Mouse (Mus musculus): Measurements from ENCODE around the gene Serp2. TPM values are rescaled to one million over a fixed set of nuclear protein-coding genes. Genes with fewer than 3 reads are reported as not detected.

Gene Serp2
- polyA plus RNA-seq, 1 experiment from 2014 or later: 4.3 TPM

DNA sequence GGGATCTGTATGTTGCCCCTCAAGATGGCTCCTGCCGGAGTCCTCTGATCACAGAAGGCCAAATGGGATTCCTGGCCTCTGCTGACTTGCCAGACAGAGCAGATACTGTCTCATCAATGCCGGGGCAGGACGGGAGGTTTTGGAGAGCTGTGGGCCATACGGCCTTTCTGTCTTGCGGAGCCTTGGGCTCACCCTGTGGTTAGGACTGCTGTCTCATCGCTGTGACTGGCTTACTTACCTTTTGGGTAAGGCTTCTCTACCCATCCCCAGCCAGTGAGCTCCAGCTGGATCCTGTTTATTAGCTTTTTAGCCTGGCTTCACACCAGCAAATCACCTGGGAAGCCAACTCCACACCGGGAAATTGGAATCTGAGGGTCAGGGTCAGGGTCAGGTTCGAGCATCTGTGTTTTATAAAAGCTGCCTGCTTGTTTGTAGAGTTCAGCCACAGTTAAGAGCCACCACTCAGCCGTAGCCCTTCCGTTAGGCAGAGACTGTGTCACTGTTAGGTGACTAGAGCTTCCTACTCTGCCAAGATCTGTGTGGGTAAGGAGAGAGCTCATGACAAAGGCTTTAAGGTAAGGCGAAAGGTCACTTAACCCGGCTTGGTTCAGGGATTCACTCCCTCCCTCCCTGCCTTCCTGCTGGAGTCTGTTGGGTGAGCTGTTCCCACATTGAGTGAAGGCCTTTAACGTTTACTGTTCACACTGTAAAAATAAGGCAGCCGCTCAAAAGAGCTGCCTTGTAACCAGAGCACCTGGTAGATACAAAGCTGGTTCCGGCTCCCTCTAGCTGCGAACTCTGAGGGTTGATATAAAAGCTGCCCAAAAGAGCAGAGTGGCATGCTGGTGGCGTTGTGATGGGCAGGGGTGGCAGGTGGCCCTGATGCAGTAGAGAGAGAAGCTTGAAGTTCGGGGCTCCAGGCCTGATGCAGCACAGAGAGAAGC, 68.3 kb downstream of the Serp2 start:
- H3K9ac ChIP-seq (ENCODE audit: low read depth, low read length): no peak overlapping the region
- ATAC-seq (replicated peaks; ENCODE audit: low FRiP score) (no peak), DNase-seq (ENCODE audit: low spot score) (no peak)
- no peak overlapping the region for H3K27ac ChIP-seq (ENCODE audit: low read depth, low read length)
- no peaks in the 10 kb centered on the region for H3K27me3 ChIP-seq (replicated peaks; ENCODE audit: control insufficient read depth, insufficient read depth, low read length)
- no peaks in the 10 kb centered on the region for H3K4me1 ChIP-seq (replicated peaks; ENCODE audit: control insufficient read depth, insufficient read depth, low read length)
- H3K4me2 ChIP-seq: no peak overlapping the region
- no peak overlapping the region for H3K4me3 ChIP-seq (ENCODE audit: low read depth, low read length)
- no peaks in the 10 kb centered on the region for H3K36me3 ChIP-seq (ENCODE audit: control insufficient read depth, insufficient read depth, low read length)
- H3K9me3 ChIP-seq (ENCODE audit: control insufficient read depth, low read length): no peaks in the 10 kb centered on the region
- 70% methylated on average over 18 of the region's 18 CpGs for WGBS

DNA sequence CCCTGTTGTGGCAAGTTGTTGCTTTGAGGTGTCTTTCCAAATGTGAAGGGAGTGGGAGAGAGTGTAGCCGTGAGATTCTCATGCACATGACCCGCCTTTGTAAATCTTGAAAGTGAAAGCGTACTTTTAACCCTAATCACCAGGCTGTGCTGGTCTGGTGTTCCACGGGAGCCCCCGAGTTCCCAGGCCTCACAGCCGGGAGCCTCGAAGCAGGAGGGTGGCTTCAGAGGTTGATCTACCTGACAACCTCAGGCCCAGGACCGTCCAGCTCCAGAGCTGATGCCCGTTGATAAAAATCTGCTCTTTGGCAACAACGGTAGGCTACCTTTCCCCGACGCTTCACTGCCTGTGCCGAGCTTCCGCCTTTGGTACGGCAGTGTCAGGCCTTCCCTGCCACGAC, 69.1 kb downstream of the Serp2 start:
- ATAC-seq (replicated peaks; ENCODE audit: low FRiP score): no peak
- H3K9me3 ChIP-seq (ENCODE audit: control insufficient read depth, low read length): no peaks in the 10 kb centered on the region

DNA sequence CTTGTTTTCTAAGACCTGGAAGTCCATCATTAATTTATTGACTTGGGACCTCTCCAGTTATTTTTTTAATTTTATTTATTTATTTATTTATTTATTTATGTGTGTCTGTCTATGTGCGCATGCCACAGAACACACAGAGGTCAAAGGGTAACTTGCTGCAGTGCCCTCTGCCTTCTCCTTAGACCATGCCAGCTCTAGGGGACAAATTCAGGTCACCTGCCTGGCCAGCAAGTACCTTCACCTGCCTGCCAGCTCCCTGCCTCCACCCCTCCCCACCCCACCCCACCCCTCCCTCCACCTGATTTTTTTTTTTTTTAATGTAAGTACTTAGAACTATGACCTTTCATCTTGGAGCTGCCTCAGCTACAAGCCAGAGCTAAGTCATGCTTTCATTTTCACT, 73.0 kb downstream of the Serp2 start:
- Histone ChIP-seq H3K9me3 (ENCODE audit: control insufficient read depth, low read length) (no peaks in the 10 kb centered on the region), H3K4me2 (no peak overlapping the region), H3K9ac (ENCODE audit: low read depth, low read length) (no peak overlapping the region), H3K27me3 (replicated peaks; ENCODE audit: control insufficient read depth, insufficient read depth, low read length) (no peaks in the 10 kb centered on the region), H3K27ac (ENCODE audit: low read depth, low read length) (no peak overlapping the region), H3K4me3 (ENCODE audit: low read depth, low read length) (no peak overlapping the region), H3K36me3 (ENCODE audit: control insufficient read depth, insufficient read depth, low read length) (no peaks in the 10 kb centered on the region), H3K4me1 (replicated peaks; ENCODE audit: control insufficient read depth, insufficient read depth, low read length) (no peaks in the 10 kb centered on the region)
- 100% methylated on average over 1 of the region's 1 CpGs for WGBS
- DNase-seq (ENCODE audit: low spot score): no peak
- ATAC-seq (replicated peaks; ENCODE audit: low FRiP score): no peak

More for the DNA sequence above, 69.1 kb downstream of the Serp2 start:
- H3K4me3 ChIP-seq (ENCODE audit: low read depth, low read length): no peak overlapping the region
- H3K4me1 ChIP-seq (replicated peaks; ENCODE audit: control insufficient read depth, insufficient read depth, low read length): no peaks in the 10 kb centered on the region
- H3K9ac ChIP-seq (ENCODE audit: low read depth, low read length): no peak overlapping the region
- 82% methylated on average over 16 of the region's 16 CpGs for WGBS
- no peak overlapping the region for H3K27ac ChIP-seq (ENCODE audit: low read depth, low read length)
- no peaks in the 10 kb centered on the region for H3K27me3 ChIP-seq (replicated peaks; ENCODE audit: control insufficient read depth, insufficient read depth, low read length)
- no peak overlapping the region for H3K4me2 ChIP-seq
- no peak for DNase-seq (ENCODE audit: low spot score)
- no peaks in the 10 kb centered on the region for H3K36me3 ChIP-seq (ENCODE audit: control insufficient read depth, insufficient read depth, low read length)

Other genes starting within 250 kb of the Serp2 start
- 296 TPM in 2 replicates for gene Tsc22d1, start 141.9 kb downstream of the Serp2 start, polyA plus RNA-seq (2014; fragmentation: Nextera tagmentation; extraction: Ambion mirVana)

Measured in liver, embryonic 11.5 days (tissue).